Mouse (Mus musculus): Measurements from ENCODE around the gene Dscam. TPM values are rescaled to one million over a fixed set of nuclear protein-coding genes. Genes with fewer than 3 reads are reported as not detected.

Gene Dscam
- polyA plus RNA-seq, 1 experiment from 2014 or later, result 2.1 TPM

GRCm38 (mm10) chr16:97168030-97168429 is 2.5 kb downstream of the Dscam start:
- Histone ChIP-seq H3K9me3 (no peaks in the 10 kb centered on the region), H3K4me2 (replicated peaks) (no peak overlapping the region), H3K27ac (no peak overlapping the region), H3K4me3 (no peak overlapping the region), H3K4me1 (peaks cover 6% of the 10 kb centered on the region), H3K36me3 (no peaks in the 10 kb centered on the region), H3K27me3 (replicated peaks) (peaks cover 42% of the 10 kb centered on the region), H3K9ac (no peak overlapping the region)
- 91% methylated on average over 1 of the region's 1 CpGs for WGBS
- ATAC-seq (ENCODE audit: low FRiP score, low read depth), result no peak

- ATAC-seq (ENCODE audit: low FRiP score, low read depth), result peak; percentile 1; the same call in 1 of the 2 replicates
- Histone ChIP-seq H3K27ac (no peak overlapping the region), H3K27me3 (replicated peaks) (peaks cover 28% of the 10 kb centered on the region), H3K4me1 (peaks cover 6% of the 10 kb centered on the region), H3K9ac (no peak overlapping the region), H3K36me3 (no peaks in the 10 kb centered on the region), H3K9me3 (no peaks in the 10 kb centered on the region), H3K4me3 (no peak overlapping the region), H3K4me2 (replicated peaks) (peak overlapping the region; percentile 79)
- 26% methylated on average over 2 of the region's 2 CpGs for WGBS
These were observed 4.4 kb downstream of the Dscam start for GRCm38 (mm10) chr16:97166166-97166565.

- Histone ChIP-seq H3K9ac (peak overlapping the region; percentile 56), H3K4me2 (replicated peaks) (peak overlapping the region; percentile 79), H3K36me3 (no peaks in the 10 kb centered on the region), H3K27ac (no peak overlapping the region), H3K4me3 (peak overlapping the region; percentile 37), H3K4me1 (peaks cover 6% of the 10 kb centered on the region), H3K27me3 (replicated peaks) (peaks cover 23% of the 10 kb centered on the region), H3K9me3 (no peaks in the 10 kb centered on the region)
- ATAC-seq (ENCODE audit: low FRiP score, low read depth), result peak; percentile 76
- 1% methylated on average over 21 of the region's 21 CpGs for WGBS
These were observed 5.0 kb downstream of the Dscam start for GRCm38 (mm10) chr16:97165444-97166121.

- 49% methylated on average over 4 of the region's 4 CpGs for WGBS
- Histone ChIP-seq H3K36me3 (no peaks in the 10 kb centered on the region), H3K4me2 (replicated peaks) (no peak overlapping the region), H3K4me3 (no peak overlapping the region), H3K9ac (no peak overlapping the region), H3K9me3 (no peaks in the 10 kb centered on the region), H3K27ac (no peak overlapping the region), H3K4me1 (no peaks in the 10 kb centered on the region), H3K27me3 (replicated peaks) (no peaks in the 10 kb centered on the region)
- no peak for ATAC-seq (ENCODE audit: low FRiP score, low read depth)
These were observed 12.3 kb downstream of the Dscam start for GRCm38 (mm10) chr16:97158279-97158678.

GRCm38 (mm10) chr16:97144544-97145194 is 25.9 kb downstream of the Dscam start:
- H3K9me3 ChIP-seq, result no peaks in the 10 kb centered on the region
- 36% methylated on average over 12 of the region's 12 CpGs for WGBS
- no peaks in the 10 kb centered on the region for H3K36me3 ChIP-seq
- no peak overlapping the region for H3K9ac ChIP-seq
- no peak overlapping the region for H3K27ac ChIP-seq
- peak; percentile 53; the same call in 1 of the 2 replicates for ATAC-seq (ENCODE audit: low FRiP score, low read depth)
- H3K27me3 ChIP-seq (replicated peaks), result no peaks in the 10 kb centered on the region
- H3K4me1 ChIP-seq, result no peaks in the 10 kb centered on the region
- H3K4me2 ChIP-seq (replicated peaks), result no peak overlapping the region
- H3K4me3 ChIP-seq, result no peak overlapping the region

GRCm38 (mm10) chr16:97141943-97142342 is 28.6 kb downstream of the Dscam start:
- H3K4me1 ChIP-seq, result no peaks in the 10 kb centered on the region
- ATAC-seq (ENCODE audit: low FRiP score, low read depth), result no peak

GRCm38 (mm10) chr16:97135003-97135827 is 35.3 kb downstream of the Dscam start:
- Histone ChIP-seq H3K36me3 (no peaks in the 10 kb centered on the region), H3K27ac (no peak overlapping the region), H3K4me2 (replicated peaks) (no peak overlapping the region), H3K4me1 (no peaks in the 10 kb centered on the region), H3K27me3 (replicated peaks) (no peaks in the 10 kb centered on the region), H3K9me3 (no peaks in the 10 kb centered on the region), H3K9ac (no peak overlapping the region), H3K4me3 (no peak overlapping the region)
- WGBS, result 86% methylated on average over 10 of the region's 10 CpGs
- ATAC-seq (ENCODE audit: low FRiP score, low read depth), result no peak

More at GRCm38 (mm10) chr16:97141943-97142342, 28.6 kb downstream of the Dscam start:
- Histone ChIP-seq H3K4me3 (no peak overlapping the region), H3K4me2 (replicated peaks) (no peak overlapping the region), H3K36me3 (no peaks in the 10 kb centered on the region), H3K27ac (no peak overlapping the region), H3K9ac (no peak overlapping the region), H3K27me3 (replicated peaks) (no peaks in the 10 kb centered on the region), H3K9me3 (no peaks in the 10 kb centered on the region)
- WGBS, result 87% methylated on average over 1 of the region's 1 CpGs

GRCm38 (mm10) chr16:97127296-97127695 is 43.3 kb downstream of the Dscam start:
- H3K9me3 ChIP-seq, result no peaks in the 10 kb centered on the region
- no peaks in the 10 kb centered on the region for H3K27me3 ChIP-seq (replicated peaks)
- H3K27ac ChIP-seq, result no peak overlapping the region
- no peaks in the 10 kb centered on the region for H3K4me1 ChIP-seq
- H3K4me2 ChIP-seq (replicated peaks), result no peak overlapping the region
- WGBS, result 70% methylated on average over 2 of the region's 2 CpGs
- no peak overlapping the region for H3K4me3 ChIP-seq
- no peak overlapping the region for H3K9ac ChIP-seq
- no peak for ATAC-seq (ENCODE audit: low FRiP score, low read depth)
- no peaks in the 10 kb centered on the region for H3K36me3 ChIP-seq

- Histone ChIP-seq H3K4me1 (no peaks in the 10 kb centered on the region), H3K9ac (no peak overlapping the region), H3K4me3 (no peak overlapping the region), H3K4me2 (replicated peaks) (no peak overlapping the region), H3K27ac (no peak overlapping the region), H3K36me3 (no peaks in the 10 kb centered on the region), H3K27me3 (replicated peaks) (no peaks in the 10 kb centered on the region), H3K9me3 (no peaks in the 10 kb centered on the region)
- 90% methylated on average over 4 of the region's 4 CpGs for WGBS
- ATAC-seq (ENCODE audit: low FRiP score, low read depth), result no peak
These were observed 60.5 kb downstream of the Dscam start for GRCm38 (mm10) chr16:97110028-97110427.

- ATAC-seq (ENCODE audit: low FRiP score, low read depth), result no peak
- 80% methylated on average over 2 of the region's 2 CpGs for WGBS
- H3K9ac ChIP-seq, result no peak overlapping the region
These were observed 65.3 kb downstream of the Dscam start for GRCm38 (mm10) chr16:97105266-97105665.

GRCm38 (mm10) chr16:97103046-97103445 is 67.5 kb downstream of the Dscam start:
- 78% methylated on average over 2 of the region's 2 CpGs for WGBS

More at GRCm38 (mm10) chr16:97105266-97105665, 65.3 kb downstream of the Dscam start:
- Histone ChIP-seq H3K4me1 (no peaks in the 10 kb centered on the region; the same call in 1 of the 2 replicates), H3K27me3 (replicated peaks) (no peaks in the 10 kb centered on the region), H3K4me3 (no peak overlapping the region), H3K36me3 (no peaks in the 10 kb centered on the region), H3K9me3 (no peaks in the 10 kb centered on the region), H3K4me2 (replicated peaks) (no peak overlapping the region), H3K27ac (no peak overlapping the region)

GRCm38 (mm10) chr16:97100091-97100490 is 70.5 kb downstream of the Dscam start:
- Histone ChIP-seq H3K9ac (no peak overlapping the region), H3K4me3 (no peak overlapping the region), H3K27ac (no peak overlapping the region), H3K9me3 (no peaks in the 10 kb centered on the region), H3K4me2 (replicated peaks) (no peak overlapping the region), H3K36me3 (no peaks in the 10 kb centered on the region), H3K4me1 (peaks cover 12% of the 10 kb centered on the region), H3K27me3 (replicated peaks) (no peaks in the 10 kb centered on the region)
- no peak for ATAC-seq (ENCODE audit: low FRiP score, low read depth)
- 62% methylated on average over 2 of the region's 2 CpGs for WGBS

More at GRCm38 (mm10) chr16:97103046-97103445, 67.5 kb downstream of the Dscam start:
- Histone ChIP-seq H3K4me1 (peaks cover 12% of the 10 kb centered on the region), H3K9ac (no peak overlapping the region), H3K4me3 (no peak overlapping the region), H3K27me3 (replicated peaks) (no peaks in the 10 kb centered on the region), H3K4me2 (replicated peaks) (no peak overlapping the region), H3K36me3 (no peaks in the 10 kb centered on the region), H3K9me3 (no peaks in the 10 kb centered on the region), H3K27ac (no peak overlapping the region)
- no peak for ATAC-seq (ENCODE audit: low FRiP score, low read depth)
